Mouse (Mus musculus) embryonic facial prominence, embryonic 12.5 days (tissue): Measurements from ENCODE around the gene Sft2d2. TPM values are rescaled to one million over a fixed set of nuclear protein-coding genes. Genes with fewer than 3 reads are reported as not detected.

Experiments
- ATAC-seq: fragments of 200-750 bp; cut with Nextera tagmentation; 2 replicates; pipeline ENCODE4 v1.8.0; 2017; ENCODE audit not compliant: insufficient number of reproducible peaks, insufficient read depth, low FRiP score, low TSS enrichment
- H3K27ac ChIP-seq: fragments of 300-500 bp; sonication (generic); 2 replicates; pipeline ENCODE4 v1.5.1; 2016; ENCODE audit warnings: mild to moderate bottlenecking
- H3K27me3 ChIP-seq: fragments of 300-500 bp; sonication (generic); 2 replicates; pipeline ENCODE4 v1.6.1; 2016; ENCODE audit warnings: mild to moderate bottlenecking, moderate library complexity
- H3K36me3 ChIP-seq: fragments of 300-500 bp; sonication (generic); 2 replicates; pipeline ENCODE4 v1.6.1; 2016; ENCODE audit warnings: mild to moderate bottlenecking
- H3K4me1 ChIP-seq: fragments of 300-500 bp; sonication (generic); 2 replicates; pipeline ENCODE4 v1.6.1; 2016
- H3K4me2 ChIP-seq: fragments of 300-500 bp; sonication (generic); replicated peaks from 2 replicates; pipeline ENCODE4 v1.6.1; 2016; ENCODE audit warnings: mild to moderate bottlenecking, moderate library complexity
- H3K4me3 ChIP-seq: fragments of 300-500 bp; sonication (generic); 2 replicates; pipeline ENCODE4 v1.5.1; 2016; ENCODE audit warnings: mild to moderate bottlenecking
- H3K9ac ChIP-seq: fragments of 300-500 bp; sonication (generic); 2 replicates; pipeline ENCODE4 v1.6.1; 2016; ENCODE audit warnings: mild to moderate bottlenecking, moderate library complexity
- H3K9me3 ChIP-seq: fragments of 300-500 bp; sonication (generic); 2 replicates; pipeline ENCODE4 v1.6.1; 2016; ENCODE audit warnings: mild to moderate bottlenecking, moderate library complexity
- WGBS: fragments of 180-500 bp; shearing (Covaris S2); methylation state at CpG from one replicate; pipeline ENCODE4 v1.1.7; 2016; 5-methylcytosine and 5-hydroxymethylcytosine counted together
- polyA plus RNA-seq: library from polyadenylated mRNA; unstranded; fragments of >200 nt; fragmentation: Nextera tagmentation; extraction: Ambion mirVana; gene quantifications from 2 replicates; pipeline ENCODE4 v1.2.1, GENCODE M21; 2016

Gene Sft2d2
- polyA plus RNA-seq, 1 experiment from 2014 or later: 15.0 TPM

- Histone ChIP-seq H3K27me3 (no peaks in the 10 kb centered on the region), H3K9ac (no peak overlapping the region), H3K27ac (no peak overlapping the region), H3K4me1 (no peaks in the 10 kb centered on the region), H3K4me2 (no peak overlapping the region), H3K4me3 (no peak overlapping the region), H3K9me3 (no peaks in the 10 kb centered on the region), H3K36me3 (no peaks in the 10 kb centered on the region)
- ATAC-seq: no peak
- 76% methylated on average over 8 of the region's 8 CpGs for WGBS
These were observed 6.5 kb upstream of the Sft2d2 start for GRCm38 (mm10) chr1:165200748-165201147.

GRCm38 (mm10) chr1:165199639-165200038 lies 5.4 kb upstream of the Sft2d2 start:
- Histone ChIP-seq H3K27ac (no peak overlapping the region), H3K4me1 (no peaks in the 10 kb centered on the region), H3K9me3 (no peaks in the 10 kb centered on the region), H3K27me3 (no peaks in the 10 kb centered on the region), H3K9ac (no peak overlapping the region), H3K4me3 (no peak overlapping the region), H3K4me2 (no peak overlapping the region), H3K36me3 (no peaks in the 10 kb centered on the region)
- ATAC-seq: no peak
- WGBS: 83% methylated on average over 3 of the region's 3 CpGs

DNA sequence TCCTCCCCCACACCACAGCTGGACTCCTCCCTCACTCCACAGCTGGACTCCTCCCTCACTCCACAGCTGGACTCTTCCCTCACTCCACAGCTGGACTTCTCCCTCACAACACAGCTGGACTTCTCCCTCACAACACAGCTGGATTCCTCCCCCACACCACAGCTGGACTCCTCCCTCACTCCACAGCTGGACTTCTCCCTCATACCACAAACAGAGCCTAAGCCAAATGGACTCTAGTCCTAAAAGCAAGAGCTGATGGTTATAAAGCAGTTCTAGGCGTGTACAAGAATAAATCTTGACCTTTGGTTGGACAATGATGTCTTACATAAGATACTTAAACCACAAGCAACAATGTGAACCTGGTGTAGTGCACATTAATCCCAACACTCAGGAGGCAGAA lies 4.7 kb upstream of the Sft2d2 start:
- Histone ChIP-seq H3K9ac (no peak overlapping the region), H3K4me3 (no peak overlapping the region), H3K4me2 (no peak overlapping the region), H3K27me3 (no peaks in the 10 kb centered on the region), H3K27ac (no peak overlapping the region), H3K4me1 (no peaks in the 10 kb centered on the region), H3K9me3 (no peaks in the 10 kb centered on the region), H3K36me3 (no peaks in the 10 kb centered on the region)
- no peak for ATAC-seq
- WGBS: 66% methylated on average over 1 of the region's 1 CpGs

DNA sequence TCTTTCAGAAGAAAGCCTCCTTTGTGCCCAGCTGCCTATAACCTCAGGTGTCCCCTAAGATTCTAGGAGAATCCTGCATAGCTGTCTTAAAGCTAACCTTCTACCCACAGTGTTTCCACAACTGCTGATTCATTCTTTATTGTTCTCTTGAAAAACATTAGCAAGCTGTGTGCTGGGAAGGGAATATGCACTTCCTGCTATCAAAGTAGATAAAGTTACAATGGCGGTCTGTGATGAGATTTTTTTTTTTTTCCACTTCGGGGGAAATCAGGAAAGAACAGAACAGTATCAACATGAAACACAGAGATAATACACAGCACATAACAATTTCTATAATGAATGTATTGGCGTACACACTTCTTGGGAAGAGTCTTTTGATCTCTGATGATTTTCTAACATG lies 3.6 kb upstream of the Sft2d2 start:
- no peaks in the 10 kb centered on the region for H3K9me3 ChIP-seq
- no peak overlapping the region for H3K4me2 ChIP-seq
- WGBS: 62% methylated on average over 3 of the region's 3 CpGs
- no peaks in the 10 kb centered on the region for H3K36me3 ChIP-seq
- H3K27ac ChIP-seq: no peak overlapping the region
- no peak overlapping the region for H3K4me3 ChIP-seq
- no peak for ATAC-seq
- H3K27me3 ChIP-seq: no peaks in the 10 kb centered on the region
- H3K9ac ChIP-seq: no peak overlapping the region
- peaks cover 6% of the 10 kb centered on the region; the same call in 1 of the 2 replicates for H3K4me1 ChIP-seq

GRCm38 (mm10) chr1:165195396-165195960 lies 1.2 kb upstream of the Sft2d2 start:
- Histone ChIP-seq H3K9me3 (no peaks in the 10 kb centered on the region), H3K36me3 (no peaks in the 10 kb centered on the region), H3K4me1 (peaks cover 9% of the 10 kb centered on the region; the same call in 1 of the 2 replicates), H3K27me3 (no peaks in the 10 kb centered on the region), H3K4me3 (no peak overlapping the region), H3K4me2 (no peak overlapping the region; the same call in 1 of the 2 replicates), H3K9ac (no peak overlapping the region), H3K27ac (no peak overlapping the region)
- WGBS: 65% methylated on average over 3 of the region's 3 CpGs
- ATAC-seq: no peak

DNA sequence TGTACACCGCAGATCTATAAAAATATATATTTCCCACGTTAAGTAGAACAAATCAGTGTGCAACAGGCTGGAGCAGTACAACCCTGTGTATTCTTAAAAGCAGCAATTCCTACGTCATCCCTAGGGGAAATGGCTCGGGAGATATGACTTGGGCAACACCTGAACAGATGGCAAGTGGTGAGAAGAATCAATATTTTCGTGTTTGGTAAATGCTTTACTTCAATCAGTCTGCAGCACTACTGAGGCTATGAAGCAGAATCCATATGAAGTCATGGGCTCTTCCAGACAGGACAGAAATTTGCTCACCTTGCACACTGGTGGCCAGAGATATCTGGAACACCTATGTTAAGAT lies 400 bp upstream of the Sft2d2 start:
- Histone ChIP-seq H3K27me3 (no peaks in the 10 kb centered on the region), H3K4me2 (peak overlapping the region; percentile 86), H3K4me1 (peaks cover 9% of the 10 kb centered on the region; the same call in 1 of the 2 replicates), H3K9me3 (no peaks in the 10 kb centered on the region), H3K27ac (peak overlapping the region; percentile 80; the same call in 1 of the 2 replicates), H3K36me3 (no peaks in the 10 kb centered on the region), H3K9ac (peak overlapping the region; percentile 60; the same call in 1 of the 2 replicates), H3K4me3 (peak overlapping the region; percentile 68)
- WGBS: 13% methylated on average over 5 of the region's 5 CpGs
- no peak; the same call in 1 of the 2 replicates for ATAC-seq

DNA sequence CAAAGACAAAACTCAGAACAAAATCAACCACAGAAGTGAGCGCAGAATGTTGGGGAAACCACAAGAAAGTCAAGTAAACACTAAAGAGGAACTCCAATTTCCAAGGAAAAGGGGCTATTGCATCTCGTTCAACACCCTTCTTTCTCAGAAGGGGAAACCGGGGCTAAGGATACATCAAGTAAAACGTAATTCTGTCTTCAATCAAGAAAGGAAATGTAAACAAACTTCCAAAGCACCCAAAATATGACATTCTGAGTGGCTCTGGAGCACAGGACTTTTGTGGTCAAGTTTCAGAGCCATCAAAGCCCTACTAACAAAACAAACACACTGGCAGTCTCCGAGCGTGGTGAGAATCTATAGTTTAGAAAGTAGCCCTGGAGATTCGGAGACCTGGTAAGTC lies 812 bp downstream of the Sft2d2 start:
- WGBS: 8% methylated on average over 7 of the region's 7 CpGs
- ATAC-seq: no peak
- Histone ChIP-seq H3K9me3 (no peaks in the 10 kb centered on the region), H3K4me1 (peaks cover 9% of the 10 kb centered on the region; the same call in 1 of the 2 replicates), H3K4me3 (peak overlapping the region; percentile 68), H3K9ac (peak overlapping the region; percentile 60), H3K27me3 (no peaks in the 10 kb centered on the region), H3K27ac (peak overlapping the region; percentile 80; the same call in 1 of the 2 replicates), H3K4me2 (peak overlapping the region; percentile 86), H3K36me3 (no peaks in the 10 kb centered on the region)

DNA sequence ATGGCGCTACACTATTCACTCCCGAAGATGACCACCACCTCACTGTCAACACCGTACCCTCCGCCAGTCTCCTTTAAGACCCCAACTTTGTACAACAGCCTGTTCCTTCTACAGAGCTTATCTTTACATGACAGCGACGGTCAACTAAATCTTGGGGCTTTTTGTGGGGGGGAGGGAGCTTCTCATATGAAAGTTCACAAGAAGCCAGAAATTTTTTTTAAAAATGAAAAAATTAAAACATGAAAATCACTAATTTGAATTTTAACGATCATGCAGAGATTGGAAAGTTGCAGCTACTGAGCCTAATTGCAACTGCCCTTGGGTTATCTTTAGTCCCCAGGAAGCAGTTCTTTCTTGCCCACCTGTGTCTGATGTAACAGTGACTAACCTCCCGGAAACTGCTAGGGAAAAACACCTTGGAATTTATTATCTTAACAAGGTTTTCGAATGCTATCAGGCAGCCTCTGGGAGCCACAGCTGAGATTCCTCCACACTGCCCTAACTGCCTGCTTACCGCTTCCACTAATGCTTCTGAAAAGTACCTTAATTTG lies 1.4 kb downstream of the Sft2d2 start:
- WGBS: 73% methylated on average over 10 of the region's 10 CpGs
- Histone ChIP-seq H3K4me3 (peak overlapping the region; percentile 68; the same call in 1 of the 2 replicates), H3K4me2 (peak overlapping the region; percentile 86), H3K27me3 (no peaks in the 10 kb centered on the region), H3K9me3 (no peaks in the 10 kb centered on the region), H3K9ac (no peak overlapping the region), H3K27ac (no peak overlapping the region), H3K4me1 (peaks cover 9% of the 10 kb centered on the region; the same call in 1 of the 2 replicates), H3K36me3 (no peaks in the 10 kb centered on the region)
- no peak for ATAC-seq

DNA sequence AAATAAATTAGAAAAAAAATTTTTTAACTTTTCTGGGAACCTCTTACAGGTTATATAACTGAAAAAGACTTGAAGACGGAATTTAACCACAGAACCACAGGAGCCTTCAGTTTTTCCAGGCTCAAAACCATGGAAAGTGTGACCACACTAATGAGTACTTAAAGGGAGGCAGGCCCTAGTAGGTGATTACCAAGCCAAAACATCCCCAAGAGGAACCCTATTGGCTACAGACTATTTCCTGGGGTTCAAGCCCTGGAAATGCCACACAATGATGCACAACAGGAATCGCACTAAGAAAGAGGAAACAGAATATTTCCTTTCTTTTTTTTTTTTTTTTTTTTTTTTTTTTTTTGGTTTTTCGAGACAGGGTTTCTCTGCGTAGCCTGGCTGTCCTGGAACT lies 2.1 kb downstream of the Sft2d2 start:
- 74% methylated on average over 4 of the region's 4 CpGs for WGBS
- H3K9ac ChIP-seq: no peak overlapping the region
- H3K27ac ChIP-seq: no peak overlapping the region
- ATAC-seq: no peak
- H3K4me2 ChIP-seq: no peak overlapping the region
- H3K4me1 ChIP-seq: peaks cover 9% of the 10 kb centered on the region; the same call in 1 of the 2 replicates
- H3K36me3 ChIP-seq: no peaks in the 10 kb centered on the region
- H3K9me3 ChIP-seq: no peaks in the 10 kb centered on the region
- H3K4me3 ChIP-seq: no peak overlapping the region
- H3K27me3 ChIP-seq: no peaks in the 10 kb centered on the region

GRCm38 (mm10) chr1:165191611-165192010 lies 2.6 kb downstream of the Sft2d2 start:
- Histone ChIP-seq H3K36me3 (no peaks in the 10 kb centered on the region), H3K4me1 (peaks cover 9% of the 10 kb centered on the region; the same call in 1 of the 2 replicates), H3K4me2 (no peak overlapping the region), H3K27ac (no peak overlapping the region), H3K9ac (no peak overlapping the region), H3K4me3 (no peak overlapping the region), H3K9me3 (no peaks in the 10 kb centered on the region), H3K27me3 (no peaks in the 10 kb centered on the region)
- ATAC-seq: no peak
- whole genome bisulfite sequencing: 45% methylated on average over 13 of the region's 13 CpGs

- Histone ChIP-seq H3K4me3 (no peak overlapping the region), H3K4me1 (peaks cover 9% of the 10 kb centered on the region; the same call in 1 of the 2 replicates), H3K36me3 (no peaks in the 10 kb centered on the region), H3K27ac (no peak overlapping the region), H3K27me3 (no peaks in the 10 kb centered on the region), H3K4me2 (no peak overlapping the region), H3K9me3 (no peaks in the 10 kb centered on the region), H3K9ac (no peak overlapping the region)
- 88% methylated on average over 10 of the region's 10 CpGs for WGBS
- no peak for ATAC-seq
These were observed 3.5 kb downstream of the Sft2d2 start for GRCm38 (mm10) chr1:165190571-165191273.

- Histone ChIP-seq H3K9ac (no peak overlapping the region), H3K27ac (no peak overlapping the region), H3K4me1 (peaks cover 9% of the 10 kb centered on the region; the same call in 1 of the 2 replicates), H3K27me3 (no peaks in the 10 kb centered on the region), H3K4me2 (no peak overlapping the region), H3K9me3 (no peaks in the 10 kb centered on the region), H3K36me3 (no peaks in the 10 kb centered on the region), H3K4me3 (no peak overlapping the region)
- 80% methylated on average over 6 of the region's 6 CpGs for WGBS
- no peak for ATAC-seq
These were observed 4.2 kb downstream of the Sft2d2 start for GRCm38 (mm10) chr1:165190068-165190467.
